Mouse (Mus musculus) kidney, embryonic 14.5 days (tissue): ENCODE data around the gene Adh4. TPM values are rescaled to one million over a fixed set of nuclear protein-coding genes. Genes with fewer than 3 reads are reported as not detected.

Experiments used
- ATAC-seq: fragments of 200-750 bp; cut with Nextera tagmentation; 2 replicates; pipeline ENCODE4 v1.8.0; 2017; ENCODE audit warnings: moderate number of reproducible peaks, mild to moderate bottlenecking, moderate TSS enrichment, moderate library complexity; ENCODE audit not compliant: low FRiP score, low TSS enrichment
- H3K27ac ChIP-seq: fragments of 300-500 bp; sonication (generic); 2 replicates; pipeline ENCODE4 v1.5.1; 2014; ENCODE audit warnings: low read depth, mild to moderate bottlenecking, low read length, moderate library complexity, mixed read lengths
- H3K27me3 ChIP-seq: fragments of 300-500 bp; sonication (generic); 2 replicates; pipeline ENCODE4 v1.6.1; 2014; ENCODE audit warnings: mild to moderate bottlenecking, low read length; ENCODE audit not compliant: control insufficient read depth, insufficient read depth
- H3K36me3 ChIP-seq: fragments of 300-500 bp; sonication (generic); 2 replicates; pipeline ENCODE4 v1.6.1; 2014; ENCODE audit warnings: low read length, mixed read lengths; ENCODE audit not compliant: control insufficient read depth, insufficient read depth
- H3K4me1 ChIP-seq: fragments of 300-500 bp; sonication (generic); 2 replicates; pipeline ENCODE4 v1.6.1; 2014; ENCODE audit warnings: low read length, mixed read lengths; ENCODE audit not compliant: control insufficient read depth, insufficient read depth
- H3K4me2 ChIP-seq: fragments of 300-500 bp; sonication (generic); replicated peaks from 2 replicates; pipeline ENCODE4 v1.6.1; 2014; ENCODE audit warnings: low read depth, mild to moderate bottlenecking, low read length
- H3K4me3 ChIP-seq: fragments of 300-500 bp; sonication (generic); 2 replicates; pipeline ENCODE4 v1.5.1; 2014; ENCODE audit warnings: mild to moderate bottlenecking, low read length
- H3K9ac ChIP-seq: fragments of 300-500 bp; sonication (generic); 2 replicates; pipeline ENCODE4 v1.6.1; 2014; ENCODE audit warnings: low read depth, mild to moderate bottlenecking, low read length, moderate library complexity
- H3K9me3 ChIP-seq: fragments of 300-500 bp; sonication (generic); 2 replicates; pipeline ENCODE4 v1.6.1; 2016; ENCODE audit warnings: low read length; ENCODE audit not compliant: control insufficient read depth
- WGBS: fragments of 180-500 bp; shearing (Covaris S2); extraction: QIAGEN DNeasy Blood & Tissue Kit; methylation state at CpG from one replicate; pipeline ENCODE4 v1.1.7; 2014; 5-methylcytosine and 5-hydroxymethylcytosine counted together
- polyA plus RNA-seq: library from polyadenylated mRNA; unstranded; fragments of >200 nt; fragmentation: Nextera tagmentation; extraction: Ambion mirVana; gene quantifications from 2 replicates; pipeline ENCODE4 v1.2.1, GENCODE M21; 2014

The Adh4 gene
- polyA plus RNA-seq, 1 experiment from 2014 or later, result not detected

DNA sequence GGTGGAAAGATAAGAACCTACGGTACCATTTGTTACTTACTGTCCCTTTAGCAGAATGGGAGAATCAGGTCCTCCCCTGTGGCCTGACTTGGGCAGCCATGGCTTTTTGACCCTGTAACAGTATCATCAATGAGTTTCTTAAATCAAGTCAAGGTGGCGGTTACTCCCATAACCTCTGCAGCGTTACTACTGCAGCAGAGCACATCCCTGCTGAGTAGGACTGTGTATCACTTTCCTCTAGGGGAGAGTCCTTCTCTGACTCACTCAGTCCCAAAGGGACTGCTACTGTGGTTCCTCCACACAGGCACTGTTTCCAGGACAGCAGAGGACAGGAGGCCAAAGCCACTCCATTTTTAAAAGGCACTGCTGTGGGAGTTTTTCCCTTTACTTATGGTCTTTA is 55.8 kb downstream of the Adh4 start:
- Histone ChIP-seq H3K4me2 (no peak overlapping the region), H3K27ac (no peak overlapping the region), H3K9ac (no peak overlapping the region), H3K4me3 (no peak overlapping the region), H3K4me1 (no peaks in the 10 kb centered on the region), H3K9me3 (no peaks in the 10 kb centered on the region), H3K27me3 (no peaks in the 10 kb centered on the region), H3K36me3 (peaks cover 60% of the 10 kb centered on the region)
- WGBS, result 55% methylated on average over 3 of the region's 3 CpGs
- peak; percentile 75 for ATAC-seq

DNA sequence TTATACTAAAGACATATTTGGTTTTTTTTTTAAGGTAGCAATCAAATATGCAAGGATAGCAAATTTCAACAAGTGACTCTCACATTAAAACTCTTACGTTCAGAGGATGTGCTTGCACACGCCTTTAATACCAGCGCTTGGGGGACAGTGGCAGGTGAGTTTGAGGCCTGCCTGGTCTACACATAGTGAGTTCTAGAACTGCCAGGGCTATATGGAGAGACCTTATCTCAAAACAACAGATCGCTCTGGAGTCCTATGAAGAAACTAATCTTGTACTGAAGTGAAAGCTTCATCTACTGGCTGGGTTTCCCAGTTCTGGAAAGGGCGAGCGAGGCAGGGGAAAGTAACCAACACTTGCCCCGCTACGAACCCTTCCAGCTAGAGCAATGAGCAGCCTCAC is 64.2 kb downstream of the Adh4 start:
- H3K9ac ChIP-seq, result no peak overlapping the region
- H3K4me2 ChIP-seq, result no peak overlapping the region
- WGBS, result 96% methylated on average over 8 of the region's 8 CpGs
- H3K27me3 ChIP-seq, result no peaks in the 10 kb centered on the region
- no peak overlapping the region for H3K27ac ChIP-seq
- no peak for ATAC-seq
- H3K4me1 ChIP-seq, result no peaks in the 10 kb centered on the region
- no peaks in the 10 kb centered on the region for H3K9me3 ChIP-seq
- H3K4me3 ChIP-seq, result no peak overlapping the region
- H3K36me3 ChIP-seq, result peaks cover 30% of the 10 kb centered on the region

Other genes with a start within 250 kb of the Adh4 start
- gene 4930579F01Rik, start 221.6 kb upstream of the Adh4 start, polyA plus RNA-seq, result 0.11 and 0.12 TPM in 2 replicates
- 0.46 TPM in 1 of 2 replicates, not detected in the other for gene Adh7, start 197.7 kb upstream of the Adh4 start, polyA plus RNA-seq
- gene Adh1, start 154.5 kb upstream of the Adh4 start, polyA plus RNA-seq, result 18.6 and 20.4 TPM in 2 replicates
- gene Adh6a, start 102.2 kb upstream of the Adh4 start, polyA plus RNA-seq, result not detected in 2 replicates
- gene Adh6b, start 73.7 kb upstream of the Adh4 start, polyA plus RNA-seq, result 0.14 and 0.46 TPM in 2 replicates
- gene Adh5, start 27.6 kb downstream of the Adh4 start, polyA plus RNA-seq, result 256 and 266 TPM in 2 replicates
- 35.3 and 54.0 TPM in 2 replicates for gene Metap1, start 74.0 kb downstream of the Adh4 start, polyA plus RNA-seq
- 417 and 426 TPM in 2 replicates for gene Eif4e, start 110.7 kb downstream of the Adh4 start, polyA plus RNA-seq